Mouse (Mus musculus): ENCODE results near the gene Hectd4.
A peak's percentile ranks its signal among the peaks of the same experiment; 100 is the strongest.

The Hectd4 gene

DNA sequence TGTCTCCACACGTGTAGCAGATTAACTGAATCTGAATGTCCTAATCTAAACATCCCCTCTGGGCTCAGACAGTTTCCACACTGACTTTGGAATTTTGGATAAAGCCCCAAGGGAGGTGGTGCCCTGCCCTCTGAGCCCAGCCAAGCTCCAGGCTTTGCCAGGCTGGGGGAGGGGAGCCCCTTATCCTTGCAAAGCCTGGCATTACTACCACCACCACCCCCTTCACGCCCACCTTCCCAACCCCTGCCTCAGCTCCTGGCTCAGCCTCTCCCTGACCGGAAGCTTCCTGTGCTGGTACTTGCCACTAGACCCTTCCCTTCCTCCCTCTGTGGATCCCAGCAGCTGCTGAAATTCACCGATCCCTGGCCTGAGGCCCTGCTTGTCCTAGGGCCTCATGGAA is 167.1 kb downstream of the Hectd4 start:
- peak; percentile 27 to 58 for DNase-seq (ENCODE audit: inconsistent age in 2 of 2, low spot score in 1 of 2)

GRCm38 (mm10) chr5:121389106-121389505 is 169.1 kb downstream of the Hectd4 start:
- peak in 1 of 2 experiments; percentile 65 for DNase-seq (ENCODE audit: inconsistent age in 2 of 2, low spot score in 1 of 2)

GRCm38 (mm10) chr5:121389691-121390090 is 169.7 kb downstream of the Hectd4 start:
- DNase-seq (ENCODE audit: inconsistent age in 2 of 2, low spot score in 1 of 2): peak in 1 of 2 experiments; percentile 46

GRCm38 (mm10) chr5:121392667-121393380 is 172.8 kb downstream of the Hectd4 start:
- DNase-seq (ENCODE audit: inconsistent age in 2 of 2, low spot score in 1 of 2): peak; percentile 35 to 76

DNA sequence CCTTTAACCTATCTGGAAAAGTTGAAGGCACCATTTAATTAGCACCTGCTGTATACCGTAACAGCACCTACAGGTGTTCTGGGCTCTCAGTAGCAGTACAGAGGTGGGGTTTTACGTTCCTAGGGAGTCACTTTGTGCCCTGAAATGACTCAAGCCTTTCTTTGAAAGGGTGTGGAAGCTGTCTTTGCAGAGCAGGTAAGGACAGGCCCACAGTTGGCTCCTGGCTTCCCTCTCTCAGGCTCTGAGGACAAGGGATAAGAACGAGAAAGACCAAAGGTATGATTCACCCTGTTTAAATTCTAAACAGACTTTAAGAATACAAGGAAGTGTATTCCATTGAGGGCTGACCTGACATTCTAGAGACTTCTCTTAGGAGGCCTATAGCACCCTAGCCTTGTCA is 173.4 kb downstream of the Hectd4 start:
- DNase-seq (ENCODE audit: inconsistent age in 2 of 2, low spot score in 1 of 2): no peak

DNA sequence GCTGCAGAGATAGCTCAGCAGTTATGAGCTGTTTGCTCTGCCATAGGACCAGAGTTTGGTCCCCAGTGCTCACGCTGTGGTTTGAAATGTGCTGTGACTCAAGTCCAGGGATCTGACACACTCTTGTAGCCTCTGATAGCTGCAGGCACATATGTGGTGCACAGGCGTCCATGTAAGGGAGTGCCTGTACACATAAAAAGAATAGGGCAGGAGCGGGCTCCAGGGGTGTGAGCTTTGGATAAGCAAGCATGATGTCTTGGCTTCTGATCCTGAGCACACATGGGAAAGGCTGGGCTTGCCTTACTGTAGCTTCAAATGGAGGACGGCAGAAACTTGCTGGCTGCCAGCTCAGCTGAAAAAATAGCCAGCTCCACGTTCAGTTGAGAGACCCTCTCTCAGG is 175.6 kb downstream of the Hectd4 start:
- DNase-seq (ENCODE audit: inconsistent age in 2 of 2, low spot score in 1 of 2): no peak

DNA sequence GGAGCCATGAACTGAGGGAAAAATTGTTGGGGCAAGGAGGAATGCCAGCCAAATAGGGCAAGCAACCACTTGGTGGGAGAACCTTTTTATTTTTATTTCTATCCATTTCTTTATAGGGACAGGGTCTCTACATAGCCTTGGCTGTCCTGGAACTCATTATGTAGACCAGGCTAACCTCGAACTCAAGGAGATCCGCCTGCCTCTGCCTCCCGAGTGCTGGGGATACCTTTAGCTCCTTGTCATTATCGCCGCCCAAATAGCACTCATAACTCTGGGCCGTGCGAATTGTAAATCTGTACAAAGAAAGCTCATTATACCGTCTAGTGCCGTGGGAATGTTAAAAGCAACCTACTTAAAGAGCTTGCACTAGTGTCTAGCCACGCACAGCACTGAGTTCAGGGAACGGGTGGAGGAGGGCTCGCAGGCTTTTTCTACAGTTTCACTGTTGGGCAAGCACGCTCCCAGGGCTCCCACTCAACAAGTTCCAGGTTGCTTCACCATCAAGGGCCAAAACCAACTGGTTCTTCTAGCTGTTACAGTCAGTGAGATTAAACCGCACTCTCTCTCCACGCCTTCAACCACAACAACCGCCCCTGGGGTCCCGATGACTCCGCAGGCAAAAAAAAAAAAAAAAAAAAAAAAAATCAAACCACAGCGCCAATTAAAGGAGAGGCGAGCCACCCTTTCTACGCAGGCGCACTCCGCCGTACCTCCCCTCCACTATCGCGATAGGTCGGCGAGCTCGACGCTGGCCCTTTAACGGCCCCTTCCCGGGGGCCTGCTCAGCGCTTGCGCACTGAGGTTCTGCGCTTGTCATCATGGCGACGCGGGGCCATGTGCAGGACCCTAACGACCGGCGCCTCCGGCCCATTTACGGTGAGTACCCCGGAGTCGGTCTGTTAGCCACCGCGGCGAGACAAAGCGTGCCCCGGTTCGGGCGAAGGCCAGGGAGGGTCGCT is 177.4 kb downstream of the Hectd4 start, which contains the start of gene Naa25:
TSS of gene Naa25 (plus strand) at position 750 of the 959 bp plus-strand sequence.
- DNase-seq (ENCODE audit: inconsistent age in 2 of 2, low spot score in 1 of 2): peak; percentile 96 to 97

- DNase-seq (ENCODE audit: inconsistent age in 2 of 2, low spot score in 1 of 2): no peak
These were observed 178.3 kb downstream of the Hectd4 start for GRCm38 (mm10) chr5:121398146-121398964.

DNA sequence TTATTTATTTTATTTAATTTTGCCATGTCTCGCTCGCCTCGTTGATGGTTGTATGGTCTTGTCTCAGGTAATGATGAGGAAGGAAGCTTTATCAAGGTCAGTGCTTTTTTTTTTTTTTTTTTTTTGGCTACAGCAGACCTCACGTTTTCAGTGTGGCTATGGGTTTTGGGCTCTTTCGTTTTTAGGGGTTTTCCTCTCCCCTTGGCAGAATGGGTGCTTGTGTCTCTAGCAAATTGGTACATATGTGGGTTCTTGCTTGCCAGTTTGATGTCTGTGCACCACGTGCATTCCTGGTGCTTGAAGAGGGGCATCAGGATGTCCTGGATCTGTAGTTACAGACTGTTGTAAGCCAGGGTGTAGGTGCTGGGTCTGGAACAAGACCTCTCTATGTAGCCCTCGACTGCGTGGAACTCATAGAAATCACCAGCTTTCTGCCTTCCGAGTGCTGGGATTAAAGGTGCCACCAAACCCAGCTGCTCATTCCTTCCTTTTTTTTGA is 179.0 kb downstream of the Hectd4 start:
- no peak for DNase-seq (ENCODE audit: inconsistent age in 2 of 2, low spot score in 1 of 2)

- DNase-seq (ENCODE audit: inconsistent age in 2 of 2, low spot score in 1 of 2): no peak
These were observed 179.5 kb downstream of the Hectd4 start for GRCm38 (mm10) chr5:121399540-121399939.

DNA sequence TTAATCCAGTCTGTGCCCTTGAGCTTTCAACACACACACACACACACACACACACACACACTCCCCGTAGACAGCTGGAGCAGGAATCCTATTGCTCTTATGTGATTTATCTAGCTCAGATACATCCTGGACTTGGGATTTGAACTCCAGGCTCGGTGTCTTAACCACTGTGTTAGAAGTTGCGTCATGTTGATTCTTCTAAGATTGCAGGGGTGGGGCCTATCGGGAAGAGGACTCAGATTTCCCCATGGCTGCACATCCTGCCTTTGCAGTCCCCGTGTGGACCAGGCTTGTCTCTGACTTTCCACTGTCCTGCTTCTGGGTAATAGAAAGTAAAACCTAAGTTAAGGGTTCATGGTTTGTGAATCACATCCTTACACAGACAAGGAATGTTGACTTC is 180.0 kb downstream of the Hectd4 start:
- no peak for DNase-seq (ENCODE audit: inconsistent age in 2 of 2, low spot score in 1 of 2)

DNA sequence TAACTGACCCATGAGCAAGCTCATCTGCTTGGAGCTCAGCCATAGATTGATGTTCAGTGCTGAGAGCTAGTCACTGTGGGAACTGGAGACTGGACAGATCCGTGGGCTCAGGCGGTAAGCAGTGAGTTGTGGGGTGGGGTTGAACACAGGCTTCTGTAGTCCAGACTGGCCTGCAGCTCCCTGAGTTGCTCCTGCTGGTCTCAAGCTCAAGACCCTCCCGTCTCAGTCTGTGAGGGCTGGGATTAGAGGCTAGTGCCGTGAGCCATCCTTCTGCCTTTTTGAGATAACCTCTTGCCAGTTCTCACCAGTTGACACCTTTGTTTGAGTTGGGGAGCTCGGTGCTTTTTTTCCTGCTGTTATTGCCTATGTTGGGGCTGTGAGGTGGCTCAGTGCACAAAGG is 180.8 kb downstream of the Hectd4 start:
- no peak for DNase-seq (ENCODE audit: inconsistent age in 2 of 2, low spot score in 1 of 2)

- no peak for DNase-seq (ENCODE audit: inconsistent age in 2 of 2, low spot score in 1 of 2)
These were observed 187.8 kb downstream of the Hectd4 start for GRCm38 (mm10) chr5:121407856-121408255.

DNA sequence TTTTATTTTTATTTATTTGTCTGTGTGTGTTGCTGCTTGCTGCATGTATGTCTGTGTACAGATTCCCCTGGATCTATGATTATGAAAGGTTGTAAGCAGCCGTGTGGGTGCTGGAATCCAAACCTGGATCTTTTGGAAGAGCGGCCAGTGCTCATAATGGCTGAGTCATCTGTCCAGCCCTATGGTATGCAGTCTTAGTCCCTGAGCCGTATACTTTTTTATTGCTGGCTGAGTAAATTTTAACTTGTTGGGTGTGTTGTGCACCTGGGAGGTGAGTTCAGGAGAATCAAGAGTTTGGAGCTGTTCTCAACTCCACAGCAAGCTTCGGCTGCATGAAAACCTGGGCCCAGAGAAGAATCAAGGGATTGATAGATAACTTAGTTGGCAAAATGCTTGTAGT is 191.0 kb downstream of the Hectd4 start:
- no peak for DNase-seq (ENCODE audit: inconsistent age in 2 of 2, low spot score in 1 of 2)
